Mouse (Mus musculus) bone marrow macrophage, adult 2 months (primary cell): ENCODE data around the gene Tenm4. TPM values are rescaled to one million over a fixed set of nuclear protein-coding genes. Genes with fewer than 3 reads are reported as not detected.

Source experiments
- H3K27ac ChIP-seq: 2 replicates; pipeline ENCODE4 v1.5.1; 2012; ENCODE audit warnings: low read depth, low read length; ENCODE audit not compliant: insufficient read depth
- H3K4me1 ChIP-seq: 2 replicates; pipeline ENCODE4 v1.6.1; 2012; ENCODE audit warnings: low read length; ENCODE audit not compliant: control insufficient read depth, insufficient read depth
- H3K4me3 ChIP-seq: 2 replicates; pipeline ENCODE4 v1.5.1; 2012; ENCODE audit warnings: mild to moderate bottlenecking, low read length, moderate library complexity; ENCODE audit not compliant: insufficient read depth
- CTCF ChIP-seq: IDR thresholded peaks from 2 replicates; pipeline ENCODE4 v1.5.1; 2012; ENCODE audit warnings: low read depth, mild to moderate bottlenecking, low read length, moderate library complexity
- POLR2A ChIP-seq: IDR thresholded peaks from 2 replicates; pipeline ENCODE4 v1.6.1; 2012; ENCODE audit warnings: mild to moderate bottlenecking, low read depth, low read length, borderline replicate concordance
- polyA plus RNA-seq: library from polyadenylated mRNA; stranded (reverse); fragments of >200 nt; gene quantifications from 2 replicates; pipeline ENCODE4 v1.2.4, GENCODE M21; 2012; ENCODE audit not compliant: missing spikeins, insufficient read depth, insufficient read length

The Tenm4 gene
- not detected in 2 replicates for polyA plus RNA-seq

- H3K4me1 ChIP-seq = no peaks in the 10 kb centered on the region
- H3K4me3 ChIP-seq = no peak within 1 kb of the TSS
- no peak for TF ChIP-seq CTCF
- TF ChIP-seq POLR2A = no peak
- H3K27ac ChIP-seq = no peak within 1 kb of the TSS
Observed at GRCm38 (mm10) chr7:96170924-96171595, at the start of gene Tenm4. Tenm4 (plus strand) TSS chr7:96171246.

GRCm38 (mm10) chr7:96130763-96131162, 40.3 kb upstream of the Tenm4 start:
- Histone ChIP-seq H3K4me3 (no peak overlapping the region), H3K4me1 (no peaks in the 10 kb centered on the region), H3K27ac (no peak overlapping the region)
- TF ChIP-seq CTCF (no peak), POLR2A (no peak)

GRCm38 (mm10) chr7:96131175-96131574, 39.9 kb upstream of the Tenm4 start:
- TF ChIP-seq POLR2A (no peak), CTCF (no peak)
- no peak overlapping the region for H3K4me3 ChIP-seq
- no peaks in the 10 kb centered on the region for H3K4me1 ChIP-seq
- no peak overlapping the region for H3K27ac ChIP-seq

GRCm38 (mm10) chr7:96136497-96136961, 34.5 kb upstream of the Tenm4 start:
- no peak overlapping the region for H3K27ac ChIP-seq
- TF ChIP-seq CTCF = no peak
- TF ChIP-seq POLR2A = no peak
- no peaks in the 10 kb centered on the region for H3K4me1 ChIP-seq
- H3K4me3 ChIP-seq = no peak overlapping the region

GRCm38 (mm10) chr7:96141876-96142275, 29.2 kb upstream of the Tenm4 start:
- Histone ChIP-seq H3K27ac (no peak overlapping the region), H3K4me3 (no peak overlapping the region), H3K4me1 (no peaks in the 10 kb centered on the region)
- TF ChIP-seq CTCF (no peak), POLR2A (no peak)

- Histone ChIP-seq H3K27ac (no peak overlapping the region), H3K4me3 (no peak overlapping the region), H3K4me1 (no peaks in the 10 kb centered on the region)
- no peak for TF ChIP-seq CTCF
- TF ChIP-seq POLR2A = no peak
Observed at GRCm38 (mm10) chr7:96142973-96143596, 28.0 kb upstream of the Tenm4 start.

- TF ChIP-seq CTCF (no peak), POLR2A (no peak)
Observed at GRCm38 (mm10) chr7:96147436-96147835, 23.6 kb upstream of the Tenm4 start.

GRCm38 (mm10) chr7:96148191-96148590, 22.9 kb upstream of the Tenm4 start:
- no peak for TF ChIP-seq POLR2A
- no peak for TF ChIP-seq CTCF
- Histone ChIP-seq H3K27ac (no peak overlapping the region), H3K4me1 (no peaks in the 10 kb centered on the region), H3K4me3 (no peak overlapping the region)

More at GRCm38 (mm10) chr7:96147436-96147835, 23.6 kb upstream of the Tenm4 start:
- no peak overlapping the region for H3K4me3 ChIP-seq
- H3K27ac ChIP-seq = no peak overlapping the region
- H3K4me1 ChIP-seq = no peaks in the 10 kb centered on the region

GRCm38 (mm10) chr7:96151277-96151676, 19.8 kb upstream of the Tenm4 start:
- TF ChIP-seq CTCF (no peak), POLR2A (no peak)
- Histone ChIP-seq H3K27ac (no peak overlapping the region), H3K4me3 (no peak overlapping the region), H3K4me1 (no peaks in the 10 kb centered on the region)

GRCm38 (mm10) chr7:96151961-96152360, 19.1 kb upstream of the Tenm4 start:
- Histone ChIP-seq H3K4me3 (no peak overlapping the region), H3K27ac (no peak overlapping the region), H3K4me1 (no peaks in the 10 kb centered on the region)
- TF ChIP-seq CTCF (no peak), POLR2A (no peak)
